Comparison of ENCODE assay signal across 8 mouse cellular contexts in genomic region chr13:100670181-100670741, GRCm38 (mm10). TPM values are rescaled to one million over a fixed set of nuclear protein-coding genes. Genes with fewer than 3 reads are reported as not detected.
DNase-seq lines count a peak whose midpoint lies in the region; ATAC-seq and TF ChIP-seq lines count a peak whose summit lies in the region.
"Had no signal": no experiment of that assay in that cellular context is flagged by ENCODE, and none has a peak within 500 bp of the region (broad histone marks: within the 10 kb centered on the region; RNA-seq: fewer than 3 reads in every experiment).

No protein-coding gene starts in this region.

- H3K9me3 ChIP-seq in lung, postnatal 0 days (ENCODE audit: low read length): no peaks in the 10 kb centered on the region
- H3K9me3 ChIP-seq in forebrain, embryonic 15.5 days: no peaks in the 10 kb centered on the region
- H3K9me3 ChIP-seq in liver, embryonic 11.5 days (ENCODE audit: control insufficient read depth, low read length): no peaks in the 10 kb centered on the region
- no peaks in the 10 kb centered on the region for H3K9me3 ChIP-seq in stomach, postnatal 0 days (ENCODE audit: control insufficient read depth, low read length)

- ATAC-seq in lung, postnatal 0 days: no peak
- ATAC-seq in forebrain, embryonic 15.5 days (replicated peaks): no peak
- no peak for ATAC-seq in liver, embryonic 11.5 days (replicated peaks; ENCODE audit: low FRiP score)
- no peak for ATAC-seq in stomach, postnatal 0 days (ENCODE audit: low FRiP score, low TSS enrichment)

- no peak for TF ChIP-seq CTCF in lung, postnatal 0 days (IDR thresholded peaks at IDR 0.05)
- no peak for TF ChIP-seq CTCF in stomach, postnatal 0 days (IDR thresholded peaks at IDR 0.05; ENCODE audit: low read depth)

- H3K4me3 ChIP-seq in lung, postnatal 0 days (ENCODE audit: low read depth, low read length): peak overlapping the region; percentile 69
- H3K4me3 ChIP-seq in forebrain, embryonic 15.5 days: peak overlapping the region; percentile 50
- H3K4me3 ChIP-seq in liver, embryonic 11.5 days (ENCODE audit: low read depth, low read length): peak overlapping the region; percentile 57
- H3K4me3 ChIP-seq in stomach, postnatal 0 days (ENCODE audit: low read depth, low read length): peak overlapping the region; percentile 68
- H3K4me3 ChIP-seq: myocyte had no signal

- TF ChIP-seq EP300 in lung, postnatal 0 days (IDR thresholded peaks at IDR 0.05): no peak
- no peak for TF ChIP-seq EP300 in stomach, postnatal 0 days (optimal IDR thresholded peaks at IDR 0.05)

- peak overlapping the region; percentile 81; the same call in 1 of the 2 replicates for H3K27ac ChIP-seq in lung, postnatal 0 days (ENCODE audit: low read length)
- no peak overlapping the region for H3K27ac ChIP-seq in forebrain, embryonic 15.5 days (replicated peaks)
- peak overlapping the region; percentile 65 for H3K27ac ChIP-seq in liver, embryonic 11.5 days (ENCODE audit: low read depth, low read length)
- H3K27ac ChIP-seq in stomach, postnatal 0 days (replicated peaks): peak overlapping the region; percentile 87

- H3K4me2 ChIP-seq in lung, postnatal 0 days (replicated peaks; ENCODE audit: low read depth, low read length): peak overlapping the region; percentile 71
- peak overlapping the region; percentile 88 for H3K4me2 ChIP-seq in forebrain, embryonic 15.5 days (replicated peaks)
- peak overlapping the region; percentile 82 for H3K4me2 ChIP-seq in liver, embryonic 11.5 days
- peak overlapping the region; percentile 87 for H3K4me2 ChIP-seq in stomach, postnatal 0 days (replicated peaks; ENCODE audit: low read depth)

- H3K36me3 ChIP-seq in lung, postnatal 0 days (ENCODE audit: insufficient read depth, low read length): no peaks in the 10 kb centered on the region
- H3K36me3 ChIP-seq in forebrain, embryonic 15.5 days: peaks cover 13% of the 10 kb centered on the region
- H3K36me3 ChIP-seq in liver, embryonic 11.5 days (ENCODE audit: control insufficient read depth, insufficient read depth, low read length): peaks cover 6% of the 10 kb centered on the region; the same call in 1 of the 2 replicates
- H3K36me3 ChIP-seq in stomach, postnatal 0 days (ENCODE audit: control insufficient read depth, insufficient read depth, low read length): peaks cover 8% of the 10 kb centered on the region

- H3K27me3 ChIP-seq in lung, postnatal 0 days (replicated peaks; ENCODE audit: insufficient read depth, low read length): no peaks in the 10 kb centered on the region
- H3K27me3 ChIP-seq in forebrain, embryonic 15.5 days: no peaks in the 10 kb centered on the region
- no peaks in the 10 kb centered on the region for H3K27me3 ChIP-seq in liver, embryonic 11.5 days (replicated peaks; ENCODE audit: control insufficient read depth, insufficient read depth, low read length)
- H3K27me3 ChIP-seq in stomach, postnatal 0 days (ENCODE audit: control insufficient read depth, insufficient read depth, low read length): no peaks in the 10 kb centered on the region

- H3K4me1 ChIP-seq in lung, postnatal 0 days (ENCODE audit: insufficient read depth, low read depth, low read length): peaks cover 5% of the 10 kb centered on the region; the same call in 1 of the 2 replicates
- H3K4me1 ChIP-seq in forebrain, embryonic 15.5 days: peaks cover 8% of the 10 kb centered on the region
- H3K4me1 ChIP-seq in liver, embryonic 11.5 days (replicated peaks; ENCODE audit: control insufficient read depth, insufficient read depth, low read length): no peaks in the 10 kb centered on the region
- H3K4me1 ChIP-seq in stomach, postnatal 0 days (replicated peaks; ENCODE audit: control insufficient read depth, insufficient read depth): no peaks in the 10 kb centered on the region

- WGBS in lung, postnatal 0 days: 21% methylated on average over 9 of the region's 9 CpGs
- WGBS in forebrain, embryonic 15.5 days: 65% methylated on average over 9 of the region's 9 CpGs
- WGBS in liver, embryonic 11.5 days: 30% methylated on average over 9 of the region's 9 CpGs
- WGBS in stomach, postnatal 0 days: 24% methylated on average over 9 of the region's 9 CpGs

- peak; percentile 40 for DNase-seq in lung, postnatal 0 days (ENCODE audit: low spot score)
- no peak for DNase-seq in lung, postnatal 25 days (ENCODE audit: low spot score)
- DNase-seq in liver, embryonic 11.5 days (ENCODE audit: low spot score): no peak
- no peak for DNase-seq in stomach, postnatal 0 days (ENCODE audit: low spot score)
- DNase-seq in right cerebral cortex, adult 2 months (ENCODE audit: low spot score in 2 of 2): no peak
- DNase-seq in cerebellum, postnatal 36 days: no peak

- peak overlapping the region; percentile 54; the same call in 1 of the 2 replicates for H3K9ac ChIP-seq in lung, postnatal 0 days (replicated peaks; ENCODE audit: low read depth)
- no peak overlapping the region for H3K9ac ChIP-seq in forebrain, embryonic 15.5 days (replicated peaks)
- H3K9ac ChIP-seq in liver, embryonic 11.5 days (ENCODE audit: low read depth, low read length): peak overlapping the region; percentile 72
- peak overlapping the region; percentile 81 for H3K9ac ChIP-seq in stomach, postnatal 0 days (ENCODE audit: low read length)

RNA-seq across cellular contexts. Expression of gene Ccdc125, which starts 0.7 kb away (rescaled TPM):
- 7.1 and 7.9 TPM in 2 replicates for polyA plus RNA-seq in lung, postnatal 0 days (2015; fragmentation: Nextera tagmentation; extraction: Ambion mirVana)
- polyA plus RNA-seq in forebrain, embryonic 15.5 days (2015; fragmentation: Nextera tagmentation; extraction: Ambion mirVana): 1.7 and 1.8 TPM in 2 replicates
- 8.1 and 8.8 TPM in 2 replicates for polyA plus RNA-seq in liver, embryonic 11.5 days (2014; fragmentation: Nextera tagmentation; extraction: Ambion mirVana)
- polyA plus RNA-seq in stomach, postnatal 0 days (2015; fragmentation: Nextera tagmentation; extraction: Ambion mirVana): 4.9 and 5.1 TPM in 2 replicates

RNA-seq across cellular contexts. Expression of gene Taf9, which starts 18.9 kb away (rescaled TPM):
- 12.2 and 15.5 TPM in 2 replicates for polyA plus RNA-seq in lung, postnatal 0 days (2015; fragmentation: Nextera tagmentation; extraction: Ambion mirVana)
- 17.1 and 25.6 TPM in 2 replicates for polyA plus RNA-seq in forebrain, embryonic 15.5 days (2015; fragmentation: Nextera tagmentation; extraction: Ambion mirVana)
- 25.1 and 26.0 TPM in 2 replicates for polyA plus RNA-seq in liver, embryonic 11.5 days (2014; fragmentation: Nextera tagmentation; extraction: Ambion mirVana)
- 9.6 and 10.9 TPM in 2 replicates for polyA plus RNA-seq in stomach, postnatal 0 days (2015; fragmentation: Nextera tagmentation; extraction: Ambion mirVana)

RNA-seq across cellular contexts. Expression of gene Rad17, which starts 19.4 kb away (rescaled TPM):
- polyA plus RNA-seq in lung, postnatal 0 days (2015; fragmentation: Nextera tagmentation; extraction: Ambion mirVana): 12.9 and 14.4 TPM in 2 replicates
- polyA plus RNA-seq in forebrain, embryonic 15.5 days (2015; fragmentation: Nextera tagmentation; extraction: Ambion mirVana): 21.6 and 23.5 TPM in 2 replicates
- polyA plus RNA-seq in liver, embryonic 11.5 days (2014; fragmentation: Nextera tagmentation; extraction: Ambion mirVana): 32.1 and 33.5 TPM in 2 replicates
- 11.7 and 13.0 TPM in 2 replicates for polyA plus RNA-seq in stomach, postnatal 0 days (2015; fragmentation: Nextera tagmentation; extraction: Ambion mirVana)

RNA-seq across cellular contexts. Expression of gene Ak6, which starts 19.5 kb away (rescaled TPM):
- polyA plus RNA-seq in lung, postnatal 0 days (2015; fragmentation: Nextera tagmentation; extraction: Ambion mirVana): 135 and 136 TPM in 2 replicates
- polyA plus RNA-seq in forebrain, embryonic 15.5 days (2015; fragmentation: Nextera tagmentation; extraction: Ambion mirVana): 349 and 353 TPM in 2 replicates
- polyA plus RNA-seq in liver, embryonic 11.5 days (2014; fragmentation: Nextera tagmentation; extraction: Ambion mirVana): 328 and 349 TPM in 2 replicates
- polyA plus RNA-seq in stomach, postnatal 0 days (2015; fragmentation: Nextera tagmentation; extraction: Ambion mirVana): 163 and 164 TPM in 2 replicates

RNA-seq across cellular contexts. Expression of gene Marveld2, which starts 53.5 kb away (rescaled TPM):
- polyA plus RNA-seq in lung, postnatal 0 days (2015; fragmentation: Nextera tagmentation; extraction: Ambion mirVana): 11.5 and 11.8 TPM in 2 replicates
- 1.1 and 1.4 TPM in 2 replicates for polyA plus RNA-seq in forebrain, embryonic 15.5 days (2015; fragmentation: Nextera tagmentation; extraction: Ambion mirVana)
- 9.1 and 9.5 TPM in 2 replicates for polyA plus RNA-seq in liver, embryonic 11.5 days (2014; fragmentation: Nextera tagmentation; extraction: Ambion mirVana)
- 11.3 and 11.5 TPM in 2 replicates for polyA plus RNA-seq in stomach, postnatal 0 days (2015; fragmentation: Nextera tagmentation; extraction: Ambion mirVana)
